Mouse (Mus musculus) cerebellum, postnatal 25 days (tissue): Measurements from ENCODE around the gene Foxp1.

Experiments used
- DNase-seq, 2 experiments: peaks; one replicate each; pipeline ENCODE4 v3.0.0; 2021; ENCODE audit warnings: mixed read lengths in 2 of 2

Gene Foxp1

GRCm38 (mm10) chr6:99483556-99483955 is 39.0 kb downstream of the Foxp1 start:
- no peak for DNase-seq

GRCm38 (mm10) chr6:99481568-99481967 is 41.0 kb downstream of the Foxp1 start:
- no peak for DNase-seq

GRCm38 (mm10) chr6:99478873-99479650 is 43.5 kb downstream of the Foxp1 start:
- DNase-seq = no peak

- no peak for DNase-seq
Measured at GRCm38 (mm10) chr6:99475040-99475439, 47.5 kb downstream of the Foxp1 start.

- DNase-seq = no peak
Measured at GRCm38 (mm10) chr6:99470906-99471305, 51.6 kb downstream of the Foxp1 start.

GRCm38 (mm10) chr6:99469134-99469834 is 53.2 kb downstream of the Foxp1 start:
- DNase-seq = no peak

GRCm38 (mm10) chr6:99467831-99468230 is 54.7 kb downstream of the Foxp1 start:
- DNase-seq = no peak

- no peak for DNase-seq
Measured at GRCm38 (mm10) chr6:99467109-99467508, 55.4 kb downstream of the Foxp1 start.

GRCm38 (mm10) chr6:99466354-99466753 is 56.2 kb downstream of the Foxp1 start:
- no peak for DNase-seq

GRCm38 (mm10) chr6:99464449-99464848 is 58.1 kb downstream of the Foxp1 start:
- DNase-seq = no peak

- DNase-seq = peak; percentile 70 to 83
Measured at GRCm38 (mm10) chr6:99463906-99464305, 58.6 kb downstream of the Foxp1 start.

GRCm38 (mm10) chr6:99458775-99459174 is 63.7 kb downstream of the Foxp1 start:
- DNase-seq = no peak

- no peak for DNase-seq
Measured at GRCm38 (mm10) chr6:99453763-99454520, 68.6 kb downstream of the Foxp1 start.

GRCm38 (mm10) chr6:99452638-99453185 is 69.8 kb downstream of the Foxp1 start:
- no peak for DNase-seq

- DNase-seq = no peak
Measured at GRCm38 (mm10) chr6:99451479-99451878, 71.0 kb downstream of the Foxp1 start.

GRCm38 (mm10) chr6:99447447-99447846 is 75.1 kb downstream of the Foxp1 start:
- no peak for DNase-seq

GRCm38 (mm10) chr6:99446801-99447415 is 75.6 kb downstream of the Foxp1 start:
- peak; percentile 44 to 61 for DNase-seq

GRCm38 (mm10) chr6:99443460-99443859 is 79.1 kb downstream of the Foxp1 start:
- DNase-seq = peak; percentile 36 to 41

- DNase-seq = no peak
Measured at GRCm38 (mm10) chr6:99441100-99441499, 81.4 kb downstream of the Foxp1 start.

GRCm38 (mm10) chr6:99440606-99441005 is 81.9 kb downstream of the Foxp1 start:
- no peak for DNase-seq

GRCm38 (mm10) chr6:99439878-99440361 is 82.6 kb downstream of the Foxp1 start:
- DNase-seq = no peak

GRCm38 (mm10) chr6:99439214-99439877 is 83.2 kb downstream of the Foxp1 start:
- peak; percentile 23 to 48 for DNase-seq
